Mouse (Mus musculus) lung, adult 2 months (tissue): ENCODE results near the gene Ncoa1. TPM values are rescaled to one million over a fixed set of nuclear protein-coding genes. Genes with fewer than 3 reads are reported as not detected.
"Not testable (repeated sequence)": the region's sequence is repeated elsewhere in the genome, so short reads cannot be mapped to it uniquely, and the experiment has no call there.

Experiments used
- DNase-seq: peaks from one replicate; pipeline ENCODE4 v3.0.0; 2022
- H3K4me1 ChIP-seq: fragments of 200-500 bp; 2 replicates; pipeline ENCODE4 v1.6.1; 2011; ENCODE audit warnings: low read length; ENCODE audit not compliant: control insufficient read depth, insufficient read depth
- H3K4me3 ChIP-seq: fragments of 200-500 bp; replicated peaks from 2 replicates; pipeline ENCODE3; 2011; ENCODE audit warnings: low read depth, mild to moderate bottlenecking, control low read depth, low read length; ENCODE audit errors: extremely low read depth
- CTCF ChIP-seq: fragments of 200-500 bp; IDR thresholded peaks from 2 replicates; pipeline ENCODE4 v1.5.1; 2011; ENCODE audit warnings: mild to moderate bottlenecking, low read length, control low read depth; ENCODE audit not compliant: insufficient read depth
- POLR2A ChIP-seq: fragments of 200-500 bp; IDR thresholded peaks from 2 replicates; pipeline ENCODE4 v1.6.1; 2011; ENCODE audit warnings: low read depth, mild to moderate bottlenecking, control low read depth, low read length, borderline replicate concordance; ENCODE audit errors: extremely low read depth
- WGBS: fragments of 180-500 bp; shearing (Covaris S2); methylation state at CpG from one replicate; pipeline ENCODE4 v1.1.7; 2018; 5-methylcytosine and 5-hydroxymethylcytosine counted together
- polyA plus RNA-seq: library from polyadenylated mRNA; depleted of rRNA; stranded (reverse); fragments of >200 nt; gene quantifications from 2 replicates; pipeline ENCODE4 v1.2.3, GENCODE M21; 2012

The Ncoa1 gene
- polyA plus RNA-seq, 1 experiment = 27.8 TPM

- H3K4me1 ChIP-seq = no peaks in the 10 kb centered on the region; the same call in 1 of the 2 replicates
- no peak for DNase-seq
- WGBS = 70% methylated on average over 3 of the region's 3 CpGs
- no peak overlapping the region for H3K4me3 ChIP-seq
- TF ChIP-seq CTCF = no peak
- TF ChIP-seq POLR2A = no peak
Observed at GRCm38 (mm10) chr12:4383061-4383460, 93.9 kb downstream of the Ncoa1 start.

- TF ChIP-seq CTCF (no peak), POLR2A (no peak)
- Histone ChIP-seq H3K4me1 (peaks cover 5% of the 10 kb centered on the region; the same call in 1 of the 2 replicates), H3K4me3 (no peak overlapping the region)
- DNase-seq = no peak
- 43% methylated on average over 7 of the region's 7 CpGs for WGBS
Observed at GRCm38 (mm10) chr12:4379298-4379957, 97.6 kb downstream of the Ncoa1 start.

GRCm38 (mm10) chr12:4376475-4376874, 100.5 kb downstream of the Ncoa1 start:
- no peak for DNase-seq
- no peak overlapping the region for H3K4me3 ChIP-seq
- WGBS = 87% methylated on average over 4 of the region's 4 CpGs
- H3K4me1 ChIP-seq = peaks cover 5% of the 10 kb centered on the region; the same call in 1 of the 2 replicates
- TF ChIP-seq POLR2A (no peak), CTCF (no peak)

- H3K4me1 ChIP-seq = peaks cover 5% of the 10 kb centered on the region; the same call in 1 of the 2 replicates
- no peak for DNase-seq
- H3K4me3 ChIP-seq = no peak overlapping the region
- TF ChIP-seq CTCF = no peak
- 83% methylated on average over 6 of the region's 6 CpGs for WGBS
Observed at GRCm38 (mm10) chr12:4374816-4375493, 102.0 kb downstream of the Ncoa1 start.

- no peak overlapping the region for H3K4me3 ChIP-seq
- 76% methylated on average over 1 of the region's 1 CpGs for WGBS
- no peak for TF ChIP-seq CTCF
- TF ChIP-seq POLR2A = no peak
- DNase-seq = no peak
- H3K4me1 ChIP-seq = peaks cover 5% of the 10 kb centered on the region; the same call in 1 of the 2 replicates
Observed at GRCm38 (mm10) chr12:4371406-4371805, 105.6 kb downstream of the Ncoa1 start.

- Histone ChIP-seq H3K4me1 (no peaks in the 10 kb centered on the region), H3K4me3 (no peak overlapping the region)
- no peak for DNase-seq
- TF ChIP-seq POLR2A (no peak), CTCF (no peak)
- WGBS = 55% methylated on average over 1 of the region's 1 CpGs
Observed at GRCm38 (mm10) chr12:4365951-4366350, 111.0 kb downstream of the Ncoa1 start.

GRCm38 (mm10) chr12:4359475-4359874, 117.5 kb downstream of the Ncoa1 start:
- WGBS = 50% methylated on average over 1 of the region's 1 CpGs
- H3K4me3 ChIP-seq = no peak overlapping the region
- no peak for DNase-seq
- TF ChIP-seq POLR2A (no peak), CTCF (no peak)
- H3K4me1 ChIP-seq = no peaks in the 10 kb centered on the region; the same call in 1 of the 2 replicates

- DNase-seq, H3K4me3 ChIP-seq, H3K4me1 ChIP-seq: not testable (repeated sequence)
- 93% methylated on average over 2 of the region's 2 CpGs for WGBS
Observed at GRCm38 (mm10) chr12:4358653-4359052, 118.3 kb downstream of the Ncoa1 start.

- no peak for TF ChIP-seq POLR2A
- TF ChIP-seq CTCF = no peak
- 90% methylated on average over 4 of the region's 4 CpGs for WGBS
- Histone ChIP-seq H3K4me3 (no peak overlapping the region), H3K4me1 (no peaks in the 10 kb centered on the region; the same call in 1 of the 2 replicates)
- DNase-seq = no peak
Observed at GRCm38 (mm10) chr12:4358100-4358499, 118.9 kb downstream of the Ncoa1 start.
